Mouse (Mus musculus) T-helper 17 cell (primary cell): ENCODE measurements around the gene Fbxw8.

Experiments
- in situ Hi-C, 2 experiments: fragments of 300-600 bp; cut with MboI, MseI; formaldehyde crosslinking; loops; 1 replicate in 1 of 2; 2 replicates in 1 of 2; pipeline ENCODE4 v1.15.1; 2025; ENCODE audit warnings: high pct_unique_total_duplicates in 2 of 2

The Fbxw8 gene

DNA sequence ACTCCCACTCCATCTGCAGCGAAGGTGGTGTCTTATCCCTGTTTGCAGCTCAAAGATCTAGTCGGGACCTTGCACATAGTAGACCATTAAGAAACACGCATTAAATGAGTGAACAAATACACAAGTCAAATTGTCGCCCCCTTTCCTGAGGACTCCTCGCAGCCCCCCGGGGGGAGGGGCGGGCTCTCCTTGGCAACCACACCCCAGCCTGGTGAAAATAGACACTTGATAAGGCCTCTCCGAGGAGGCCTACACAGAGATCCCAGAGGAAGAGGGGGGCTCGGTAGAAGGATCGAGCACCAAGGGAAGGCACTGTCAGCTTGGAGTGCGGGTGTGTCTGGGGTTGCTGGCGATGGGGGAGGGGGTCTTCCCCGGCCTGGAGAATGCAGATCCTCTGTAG lies 128.9 kb downstream of the Fbxw8 start:
- in situ Hi-C loops, result loop anchor here (5.0 kb wide), 1 partner anchor 41 kb away; no protein-coding TSS in a partner anchor

DNA sequence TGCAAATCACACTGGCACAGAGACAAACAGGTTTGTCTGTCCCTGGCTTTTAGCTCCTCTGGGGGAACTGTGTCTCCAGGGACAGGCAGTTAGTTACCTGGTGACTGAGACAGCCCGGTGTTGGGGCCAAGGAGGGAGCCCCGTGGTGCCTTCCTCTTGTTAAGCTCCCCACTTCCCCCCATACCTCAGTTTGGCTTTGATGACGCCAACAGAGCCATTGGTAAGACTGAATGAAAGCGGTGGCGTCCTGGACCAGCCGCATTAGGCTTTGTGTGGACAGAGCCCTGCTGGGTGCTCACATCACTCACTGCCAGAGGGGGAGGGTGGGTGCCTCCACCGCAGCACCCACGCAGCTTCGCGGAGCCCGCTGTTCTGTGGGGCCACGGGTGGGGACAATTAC lies 129.4 kb downstream of the Fbxw8 start:
- in situ Hi-C loops, result loop anchor here (5.0 kb wide), 1 partner anchor 41 kb away; no protein-coding TSS in a partner anchor

DNA sequence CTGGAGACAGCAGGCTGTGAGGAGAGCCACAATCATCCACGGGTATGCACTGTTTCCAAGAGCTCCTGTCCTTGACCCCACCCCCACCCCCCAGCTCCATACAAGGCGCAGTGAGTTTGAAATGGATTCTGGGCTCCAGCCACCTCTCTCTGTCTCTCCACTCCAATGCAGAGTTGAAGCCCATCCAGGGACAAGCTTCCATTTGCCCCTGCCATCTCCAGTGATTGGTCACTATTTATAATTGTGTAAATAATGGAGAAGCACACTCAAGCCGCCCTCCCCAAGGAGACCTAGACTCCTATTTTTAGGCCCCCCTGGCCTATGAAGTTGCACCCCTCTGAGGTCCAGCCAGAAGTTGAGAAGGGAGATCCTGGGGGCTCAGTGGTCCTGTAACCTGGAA lies 132.2 kb downstream of the Fbxw8 start:
- in situ Hi-C loops, result no loop called here

- in situ Hi-C loops, result no loop called here
These were observed 135.4 kb downstream of the Fbxw8 start for GRCm38 (mm10) chr5:118019905-118020304.

- in situ Hi-C loops, result no loop called here
These were observed 137.7 kb downstream of the Fbxw8 start for GRCm38 (mm10) chr5:118017527-118017926.

DNA sequence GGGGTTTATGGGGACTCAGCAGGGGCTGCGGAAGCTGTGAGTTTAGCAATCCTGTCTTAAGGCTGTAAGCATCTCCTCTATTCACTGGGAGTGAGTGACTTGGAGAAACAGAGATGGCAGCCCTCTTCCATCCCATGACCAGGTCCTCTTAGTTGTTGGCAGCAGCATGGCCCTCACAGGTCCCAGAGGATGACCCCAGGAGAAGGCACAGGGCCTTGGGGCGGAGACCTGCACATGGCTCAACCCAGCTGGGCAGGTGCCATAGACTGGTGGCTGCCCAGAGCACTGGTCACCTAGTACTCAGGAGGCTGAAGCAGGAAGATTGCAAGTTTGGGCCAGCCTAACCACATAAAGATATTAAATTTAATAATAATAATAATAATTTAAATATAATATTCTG lies 139.6 kb downstream of the Fbxw8 start:
- in situ Hi-C loops, result no loop called here

GRCm38 (mm10) chr5:118015028-118015427 lies 140.2 kb downstream of the Fbxw8 start:
- in situ Hi-C loops, result no loop called here
